Mouse (Mus musculus) testis, adult 2 months (tissue): ENCODE data around the gene Elp5.

Source experiments
- CTCF ChIP-seq: fragments of 200-500 bp; IDR thresholded peaks from 2 replicates; pipeline ENCODE4 v1.5.1; 2012; ENCODE audit warnings: low read depth, mild to moderate bottlenecking, inconsistent platforms, low read length, moderate library complexity; ENCODE audit not compliant: control insufficient read depth, insufficient read depth, insufficient replicate concordance
- POLR2A ChIP-seq: fragments of 200-500 bp; IDR thresholded peaks from 2 replicates; pipeline ENCODE4 v1.6.1; 2012; ENCODE audit warnings: low read depth, mild to moderate bottlenecking, inconsistent platforms, low read length, moderate library complexity; ENCODE audit not compliant: control insufficient read depth

DNA sequence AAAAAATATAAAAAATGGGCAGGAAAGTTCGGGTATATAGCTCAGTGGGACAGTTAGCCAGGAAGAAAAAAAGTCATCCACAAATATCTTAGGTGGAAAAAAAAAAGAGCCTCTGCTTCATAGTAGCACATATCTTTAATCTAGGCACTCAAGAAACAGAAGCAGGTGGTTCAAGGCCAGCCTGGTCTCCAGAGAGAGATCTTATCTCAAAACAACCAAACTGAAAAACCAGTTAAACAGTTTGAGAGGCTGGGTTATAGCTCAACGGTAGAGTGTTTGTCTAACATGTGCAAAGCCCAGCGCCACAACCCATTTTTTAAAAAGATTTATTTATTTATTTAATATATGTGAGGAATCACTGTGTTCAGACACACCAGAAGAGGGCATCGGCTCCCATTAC is 49.3 kb downstream of the Elp5 start:
- TF ChIP-seq CTCF (no peak), POLR2A (no peak)
